Mouse (Mus musculus) CH12.LX (cell line): ENCODE results near the gene Il17rb. TPM values are rescaled to one million over a fixed set of nuclear protein-coding genes. Genes with fewer than 3 reads are reported as not detected.

Source experiments
- DNase-seq: peaks from one replicate; pipeline ENCODE4 v3.0.0-alpha.2; 2013; ENCODE audit errors: extremely low read depth
- H3K27ac ChIP-seq: 2 replicates; pipeline ENCODE4 v1.5.1; 2012; ENCODE audit warnings: low read depth, mild to moderate bottlenecking, control low read depth, moderate library complexity; ENCODE audit not compliant: insufficient read depth
- H3K27me3 ChIP-seq: replicated peaks from 2 replicates; pipeline ENCODE3; 2012; ENCODE audit warnings: inconsistent platforms
- H3K36me3 ChIP-seq, 2 experiments: replicated peaks in 1 of 2; 2 replicates each; pipeline versions ENCODE3 to v1.6.1; 2012; ENCODE audit warnings: inconsistent platforms in 1 of 2, low read length in 1 of 2, mild to moderate bottlenecking in 1 of 2, mixed read lengths in 1 of 2, moderate library complexity in 1 of 2; ENCODE audit not compliant: control insufficient read depth in 1 of 2, insufficient read depth in 1 of 2
- H3K4me1 ChIP-seq, 2 experiments: 2 replicates each; pipeline ENCODE4 v1.6.1; 2012; ENCODE audit warnings: inconsistent platforms in 1 of 2, moderate library complexity in 1 of 2; ENCODE audit not compliant: insufficient read depth in 2 of 2, control insufficient read depth in 1 of 2
- H3K4me2 ChIP-seq: 2 replicates; pipeline ENCODE4 v1.6.1; 2012; ENCODE audit warnings: low read depth, mild to moderate bottlenecking, control low read depth; ENCODE audit not compliant: poor library complexity, insufficient read depth, severe bottlenecking
- H3K4me3 ChIP-seq, 3 experiments: fragments of 150-350 bp in 1 of 3; sonication (generic) in 1 of 3; replicated peaks in 1 of 3; 2 replicates each; pipeline versions ENCODE3 to v1.5.1; 2011 to 2012; ENCODE audit warnings: low read depth in 2 of 3, low read length in 2 of 3, mild to moderate bottlenecking in 2 of 3, moderate library complexity in 2 of 3, control low read depth in 1 of 3, improper control_type of control experiment in 1 of 3, inconsistent platforms in 1 of 3, mixed read lengths in 1 of 3; ENCODE audit not compliant: poor library complexity in 1 of 3
- H3K79me2 ChIP-seq: replicated peaks from 2 replicates; pipeline ENCODE4 v1.6.1; 2012; ENCODE audit warnings: mild to moderate bottlenecking, moderate library complexity; ENCODE audit not compliant: control insufficient read depth, poor library complexity, insufficient read depth, severe bottlenecking; ENCODE audit errors: extremely low read depth
- H3K9ac ChIP-seq: 2 replicates; pipeline ENCODE4 v1.6.1; 2012; ENCODE audit warnings: low read depth, mild to moderate bottlenecking, control low read depth, moderate library complexity; ENCODE audit not compliant: insufficient read depth
- H3K9me3 ChIP-seq: replicated peaks from 2 replicates; pipeline ENCODE3; 2012; ENCODE audit warnings: low read length, inconsistent platforms, mixed read lengths
- BHLHE40 ChIP-seq: IDR thresholded peaks from 2 replicates; pipeline ENCODE4 v1.6.1; 2011; ENCODE audit warnings: mild to moderate bottlenecking, low read depth, low read length, improper control_type of control experiment
- CHD2 ChIP-seq: IDR thresholded peaks from 2 replicates; pipeline ENCODE4 v1.6.1; 2011; ENCODE audit warnings: low read length, improper control_type of control experiment
- E2F4 ChIP-seq: IDR thresholded peaks from 2 replicates; pipeline ENCODE4 v1.6.1; 2011; ENCODE audit warnings: low read depth, low read length, improper control_type of control experiment; ENCODE audit not compliant: insufficient replicate concordance
- ELF1 ChIP-seq: IDR thresholded peaks from 2 replicates; pipeline ENCODE4 v1.6.1; 2014; ENCODE audit warnings: low read depth, mild to moderate bottlenecking, inconsistent platforms, low read length, improper control_type of control experiment
- GABPA ChIP-seq: IDR thresholded peaks from 2 replicates; pipeline ENCODE4 v1.6.1; 2012; ENCODE audit warnings: low read depth, low read length, improper control_type of control experiment, inconsistent platforms; ENCODE audit not compliant: insufficient replicate concordance
- JUND ChIP-seq: conservative IDR thresholded peaks from 2 replicates; pipeline ENCODE4 v1.6.1; 2011; ENCODE audit warnings: low read depth, low read length, improper control_type of control experiment
- KAT2A ChIP-seq: IDR thresholded peaks from 2 replicates; pipeline ENCODE4 v1.6.1; 2012; ENCODE audit warnings: low read length, improper control_type of control experiment, inconsistent platforms; ENCODE audit not compliant: insufficient replicate concordance
- MAFK ChIP-seq: IDR thresholded peaks from 2 replicates; pipeline ENCODE4 v1.6.1; 2011; ENCODE audit warnings: low read length, improper control_type of control experiment; ENCODE audit not compliant: insufficient replicate concordance
- MAZ ChIP-seq: IDR thresholded peaks from 2 replicates; pipeline ENCODE4 v1.6.1; 2012; ENCODE audit warnings: low read depth, mild to moderate bottlenecking, inconsistent platforms, low read length, improper control_type of control experiment, moderate library complexity
- MEF2A ChIP-seq: IDR thresholded peaks from 2 replicates; pipeline ENCODE4 v1.6.1; 2014; ENCODE audit warnings: low read depth, mild to moderate bottlenecking, inconsistent platforms, low read length, improper control_type of control experiment, borderline replicate concordance
- MXI1 ChIP-seq: IDR thresholded peaks from 2 replicates; pipeline ENCODE4 v1.6.1; 2011; ENCODE audit warnings: mild to moderate bottlenecking, low read depth, low read length, improper control_type of control experiment
- POLR2AphosphoS2 ChIP-seq: IDR thresholded peaks from 2 replicates; pipeline ENCODE4 v1.6.1; 2011; ENCODE audit warnings: low read depth, low read length, improper control_type of control experiment
- RCOR1 ChIP-seq: conservative IDR thresholded peaks from 2 replicates; pipeline ENCODE4 v1.6.1; 2012; ENCODE audit warnings: low read depth, mild to moderate bottlenecking, inconsistent platforms, low read length, improper control_type of control experiment
- SIN3A ChIP-seq: IDR thresholded peaks from 2 replicates; pipeline ENCODE4 v1.6.1; 2012; ENCODE audit warnings: low read length, improper control_type of control experiment, inconsistent platforms
- SMC3 ChIP-seq: IDR thresholded peaks from 2 replicates; pipeline ENCODE4 v1.6.1; 2011; ENCODE audit warnings: low read depth, low read length, improper control_type of control experiment
- dilution Hi-C: fragments of 300-500 bp; cut with MboI; formaldehyde crosslinking; loops from 2 replicates; pipeline ENCODE4 v1.14.3; 2020; ENCODE audit warnings: low sequenced_read_pairs; ENCODE audit not compliant: extremely low pct_unique_long_range_greater_than_20kb, extremely low pct_ligation_motif_present
- in situ Hi-C: fragments of 300-500 bp; cut with MboI; formaldehyde crosslinking; loops from 3 replicates; pipeline ENCODE4 v1.14.3; 2019; ENCODE audit warnings: low sequenced_read_pairs, low pct_ligation_motif_present, low pct_unique_long_range_greater_than_20kb, mixed read lengths
- polyA plus RNA-seq: library from polyadenylated mRNA; unstranded; fragments of >175 nt; gene quantifications from 2 replicates; pipeline ENCODE4 v1.2.1, GENCODE M21; 2012; ENCODE audit warnings: low read depth; ENCODE audit not compliant: insufficient read length
- total RNA-seq, 2 experiments: library from RNA; depleted of rRNA; stranded (reverse); fragments of 300-350 nt in 1 of 2; fragments of >200 nt in 1 of 2; gene quantifications; 2 replicates each; pipeline ENCODE4 v1.2.3; 2012 to 2014

Gene Il17rb
- total and polyA plus RNA-seq, 3 experiments: 5.0 to 12.9 (median 6.7) TPM

DNA sequence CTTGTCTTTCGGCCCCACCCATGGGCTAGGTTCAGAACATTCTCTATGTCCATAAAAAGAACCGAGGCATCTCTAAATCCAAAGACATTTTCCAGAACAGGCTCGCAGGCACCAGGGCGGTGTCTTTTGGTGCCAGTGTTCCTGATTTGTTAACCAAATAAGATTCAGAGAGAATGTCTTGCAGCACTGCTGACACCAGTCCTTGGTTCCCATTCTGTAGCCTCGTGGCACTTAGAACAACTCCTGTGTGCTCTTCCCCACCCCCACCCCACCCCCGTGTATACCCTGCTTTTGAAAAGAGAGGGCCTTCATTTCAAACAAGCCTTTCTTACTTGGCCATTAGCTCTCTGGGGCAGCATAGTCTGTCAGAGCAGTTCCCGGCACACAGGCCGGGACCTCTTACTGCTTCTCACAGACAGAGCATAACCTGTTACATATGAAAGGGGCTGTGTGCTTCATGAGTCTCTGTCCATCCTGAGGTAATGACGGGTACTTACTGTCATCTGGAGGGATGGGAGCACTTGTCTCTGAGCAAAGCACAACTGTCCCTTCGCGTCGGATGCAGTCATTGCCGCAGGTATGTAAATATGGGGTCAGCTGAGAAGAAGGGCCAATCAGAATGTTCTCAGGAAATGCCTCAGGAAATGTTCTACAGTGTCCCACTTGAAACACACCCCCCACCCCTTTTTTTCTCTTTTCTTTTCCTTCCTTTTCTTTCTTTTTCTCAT, 9.8 kb downstream of the Il17rb start (continued):
- TF ChIP-seq BHLHE40 (0 out of 2 replicates have a peak, but pooled peaks have one; percentile 24), ELF1 (peak; percentile 82), CHD2 (peak; percentile 56), RCOR1 (0 out of 2 replicates have a peak, but pooled peaks have one; percentile 30), MEF2A (0 out of 2 replicates have a peak, but pooled peaks have one; percentile 23), MXI1 (peak; percentile 61; the same call in 1 of the 2 replicates), SIN3A (peak; percentile 87)

DNA sequence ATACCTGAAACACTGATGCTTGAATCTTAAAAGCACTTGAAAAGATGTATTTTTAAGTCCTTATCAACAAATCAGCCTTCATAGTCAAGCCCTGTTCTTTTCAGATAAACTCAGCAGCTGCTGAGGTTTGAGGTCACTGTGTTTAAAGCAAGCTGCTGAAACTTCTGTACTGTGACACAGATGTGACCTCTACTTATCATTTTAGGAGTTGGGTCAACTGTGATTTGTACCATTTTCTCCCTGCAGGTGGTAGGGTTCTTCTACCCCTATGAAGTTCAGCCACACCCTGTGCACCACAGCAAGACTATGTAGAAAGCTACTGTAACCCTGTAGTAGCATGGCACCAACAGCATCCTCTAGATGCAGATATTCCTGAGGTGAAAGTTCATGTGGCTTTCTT, 11.4 kb downstream of the Il17rb start:
- dilution Hi-C loops: no loop called here
- H3K79me2 ChIP-seq: no peaks in the 10 kb centered on the region
- no peak for DNase-seq
- H3K27ac ChIP-seq: no peak overlapping the region
- H3K4me3 ChIP-seq: no peak overlapping the region
- no peak for TF ChIP-seq JUND
- no peak for TF ChIP-seq MAZ
- TF ChIP-seq SMC3: no peak
- H3K9me3 ChIP-seq: no peaks in the 10 kb centered on the region
- no peak overlapping the region for H3K4me2 ChIP-seq
- H3K27me3 ChIP-seq: no peaks in the 10 kb centered on the region
- peaks cover 35 to 59% of the 10 kb centered on the region in 2 experiments for H3K36me3 ChIP-seq
- in situ Hi-C loops: no loop called here
- H3K9ac ChIP-seq: no peak overlapping the region
- H3K4me1 ChIP-seq: peaks cover 10 to 38% of the 10 kb centered on the region in 2 experiments

DNA sequence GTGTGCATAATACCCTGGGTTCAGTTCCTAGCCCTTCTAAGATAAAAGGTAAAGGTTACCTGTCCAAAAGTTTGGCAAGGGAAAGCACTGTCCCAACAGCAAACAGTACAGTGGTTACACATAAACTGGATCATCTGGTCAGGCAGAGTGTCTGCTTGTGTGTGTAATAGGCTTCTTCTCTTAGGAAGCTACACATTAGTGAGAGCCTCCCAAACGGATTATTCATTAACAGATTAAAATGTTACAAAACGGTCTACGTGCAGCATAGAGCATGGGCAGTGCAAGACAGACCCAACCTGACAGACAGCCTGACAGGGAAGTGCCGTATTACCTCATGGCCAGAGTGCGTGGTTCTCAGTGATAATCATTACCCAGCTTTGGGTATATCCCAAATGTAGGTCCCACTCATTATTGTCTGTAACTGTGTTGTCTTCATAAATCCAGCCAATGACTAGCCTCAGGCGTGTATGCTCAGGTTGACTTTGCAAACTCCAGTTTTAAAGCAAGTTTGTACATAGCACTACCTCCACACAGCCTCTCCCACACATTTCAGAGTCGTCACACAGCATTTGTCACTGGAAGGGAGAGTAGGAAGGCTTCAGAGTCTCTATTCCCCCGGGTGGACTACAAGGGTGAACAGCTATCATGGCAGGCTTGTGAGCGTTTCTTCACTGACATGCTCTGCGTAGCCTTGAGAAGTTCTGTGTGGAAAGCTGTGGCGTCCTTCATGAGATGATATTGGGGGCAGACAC, 12.5 kb downstream of the Il17rb start:
- no peak overlapping the region for H3K4me3 ChIP-seq
- TF ChIP-seq GABPA (no peak), SMC3 (no peak), E2F4 (no peak), MAFK (no peak), POLR2AphosphoS2 (no peak), KAT2A (no peak)
- DNase-seq: no peak
- in situ Hi-C loops (no loop called here), dilution Hi-C loops (no loop called here)
- H3K36me3 ChIP-seq: peaks cover 47 to 71% of the 10 kb centered on the region in 2 experiments
- no peaks in the 10 kb centered on the region for H3K9me3 ChIP-seq
- peaks cover 10 to 36% of the 10 kb centered on the region in 2 experiments for H3K4me1 ChIP-seq
- H3K27me3 ChIP-seq: no peaks in the 10 kb centered on the region
- no peak overlapping the region for H3K9ac ChIP-seq
- H3K79me2 ChIP-seq: no peaks in the 10 kb centered on the region
- H3K27ac ChIP-seq: no peak overlapping the region
- H3K4me2 ChIP-seq: no peak overlapping the region
